Mouse (Mus musculus) heart, postnatal 14 days (tissue): Measurements from ENCODE around the gene Sema4b. TPM values are rescaled to one million over a fixed set of nuclear protein-coding genes. Genes with fewer than 3 reads are reported as not detected.
A peak's percentile ranks its signal among the peaks of the same experiment; 100 is the strongest.

Experiments used
- DNase-seq, 2 experiments: peaks; one replicate each; pipeline ENCODE4 v3.0.0; 2021 to 2022
- intact Hi-C: fragments of 180-260 bp; cut with DNase I; formaldehyde crosslinking; loops from one replicate; pipeline ENCODE4 v1.15.1; 2025
- total RNA-seq, 2 experiments: library from RNA; stranded (reverse); gene quantifications; 2 replicates each; pipeline ENCODE4 v1.2.3; 2021

Gene Sema4b
- total RNA-seq, 2 experiments from 2014 or later = 12.9 to 13.4 TPM

GRCm38 (mm10) chr7:80208738-80209430 is 22.2 kb downstream of the Sema4b start:
- DNase-seq = peak; percentile 60 to 70

GRCm38 (mm10) chr7:80209669-80210068 is 23.0 kb downstream of the Sema4b start:
- no peak for DNase-seq
- intact Hi-C loops = loop anchor here (10.0 kb wide), 1 partner anchor 185 kb away; the partner anchor contains the start of gene Zfp710

More at GRCm38 (mm10) chr7:80208738-80209430, 22.2 kb downstream of the Sema4b start:
- intact Hi-C loops = no loop called here

- intact Hi-C loops = loop anchor here (10.0 kb wide), 1 partner anchor 186 kb away; the partner anchor contains the start of gene Zfp710
Measured at GRCm38 (mm10) chr7:80210982-80211381, 24.3 kb downstream of the Sema4b start.

GRCm38 (mm10) chr7:80213604-80214003 is 27.0 kb downstream of the Sema4b start:
- intact Hi-C loops = loop anchor here (10.0 kb wide), 1 partner anchor 189 kb away; the partner anchor contains the start of gene Zfp710
- no peak for DNase-seq

More at GRCm38 (mm10) chr7:80210982-80211381, 24.3 kb downstream of the Sema4b start:
- no peak for DNase-seq

GRCm38 (mm10) chr7:80214459-80214858 is 27.8 kb downstream of the Sema4b start:
- intact Hi-C loops = loop anchor here (10.0 kb wide), 1 partner anchor 190 kb away; the partner anchor contains the start of gene Zfp710

GRCm38 (mm10) chr7:80215398-80215797 is 28.8 kb downstream of the Sema4b start:
- intact Hi-C loops = loop anchor here (1.0 to 10.0 kb wide), 3 partner anchors 58 to 191 kb away; partner anchors contain the start of gene Zfp710
- peak; percentile 82 to 89 for DNase-seq

More at GRCm38 (mm10) chr7:80214459-80214858, 27.8 kb downstream of the Sema4b start:
- no peak for DNase-seq

GRCm38 (mm10) chr7:80216566-80216965 is 29.9 kb downstream of the Sema4b start:
- intact Hi-C loops = loop anchor here (5.0 to 10.0 kb wide), 2 partner anchors 59 to 192 kb away; partner anchors contain the start of gene Zfp710
- DNase-seq = peak; percentile 60 to 74

- no peak for DNase-seq
- intact Hi-C loops = loop anchor here (5.0 to 10.0 kb wide), 2 partner anchors 61 to 194 kb away; partner anchors contain the start of gene Zfp710
Measured at GRCm38 (mm10) chr7:80218666-80219065, 32.0 kb downstream of the Sema4b start.

GRCm38 (mm10) chr7:80220237-80220797 is 33.7 kb downstream of the Sema4b start:
- intact Hi-C loops = no loop called here
- no peak for DNase-seq

- intact Hi-C loops = no loop called here
- DNase-seq = no peak
Measured at GRCm38 (mm10) chr7:80221179-80221750, 34.6 kb downstream of the Sema4b start.

- intact Hi-C loops = no loop called here
- DNase-seq = no peak
Measured at GRCm38 (mm10) chr7:80227065-80227464, 40.4 kb downstream of the Sema4b start.

GRCm38 (mm10) chr7:80230196-80230595 is 43.6 kb downstream of the Sema4b start:
- intact Hi-C loops = no loop called here
- no peak for DNase-seq

- intact Hi-C loops = no loop called here
- no peak for DNase-seq
Measured at GRCm38 (mm10) chr7:80231971-80232488, 45.4 kb downstream of the Sema4b start.

- DNase-seq = peak; percentile 98 to 99
- intact Hi-C loops = no loop called here
Measured at GRCm38 (mm10) chr7:80232489-80233029, 45.9 kb downstream of the Sema4b start, which contains the start of the genes Cib1 and Gdpgp1. Gene Cib1, minus strand, starts transcription at chr7:80232813. Gene Gdpgp1, plus strand, starts transcription at chr7:80232865.

GRCm38 (mm10) chr7:80233799-80234198 is 47.2 kb downstream of the Sema4b start:
- intact Hi-C loops = no loop called here

GRCm38 (mm10) chr7:80238542-80238941 is 51.9 kb downstream of the Sema4b start:
- intact Hi-C loops = no loop called here

More at GRCm38 (mm10) chr7:80233799-80234198, 47.2 kb downstream of the Sema4b start:
- DNase-seq = no peak

GRCm38 (mm10) chr7:80241661-80242060 is 55.0 kb downstream of the Sema4b start:
- intact Hi-C loops = no loop called here
- no peak for DNase-seq

More at GRCm38 (mm10) chr7:80238542-80238941, 51.9 kb downstream of the Sema4b start:
- DNase-seq = no peak

GRCm38 (mm10) chr7:80244851-80245250 is 58.2 kb downstream of the Sema4b start:
- intact Hi-C loops = no loop called here

GRCm38 (mm10) chr7:80246148-80246721 is 59.6 kb downstream of the Sema4b start, which contains the start of gene Ttll13:
Gene Ttll13, plus strand, starts transcription at chr7:80246376.
- DNase-seq = peak; percentile 97 to 98
- intact Hi-C loops = no loop called here

More at GRCm38 (mm10) chr7:80244851-80245250, 58.2 kb downstream of the Sema4b start:
- no peak for DNase-seq

GRCm38 (mm10) chr7:80246859-80247258 is 60.2 kb downstream of the Sema4b start:
- no peak for DNase-seq
- intact Hi-C loops = no loop called here
